Mouse (Mus musculus): Measurements from ENCODE around the gene Lzts3. TPM values are rescaled to one million over a fixed set of nuclear protein-coding genes. Genes with fewer than 3 reads are reported as not detected.
A peak's percentile ranks its signal among the peaks of the same experiment; 100 is the strongest.

The Lzts3 gene
- polyA plus RNA-seq, 1 experiment from 2014 or later, result 3.4 TPM

DNA sequence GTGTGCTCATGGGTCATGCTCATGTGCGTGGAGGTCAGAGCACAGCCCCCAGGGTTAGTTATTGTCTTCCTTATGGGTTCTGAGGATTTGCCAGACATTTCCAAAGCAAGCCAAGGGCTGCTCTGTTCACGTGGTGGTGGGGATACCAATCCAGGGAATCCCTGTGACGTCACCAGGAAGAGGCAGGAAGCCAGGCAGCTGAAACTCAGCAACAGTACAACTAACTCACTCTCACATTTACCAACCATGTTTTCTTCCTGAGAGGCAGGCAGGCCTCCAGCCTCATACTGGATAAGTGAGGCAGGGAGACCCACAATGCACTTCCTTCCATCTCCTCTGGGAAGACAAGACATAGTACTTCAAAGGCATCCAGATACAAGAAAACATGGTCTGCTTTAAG lies 44.2 kb downstream of the Lzts3 start:
- peaks cover 70% of the 10 kb centered on the region for H3K36me3 ChIP-seq (ENCODE audit: control insufficient read depth, insufficient read depth, low read length)
- 73% methylated on average over 3 of the region's 3 CpGs for WGBS
- no peak for ATAC-seq (ENCODE audit: low FRiP score, low TSS enrichment)

DNA sequence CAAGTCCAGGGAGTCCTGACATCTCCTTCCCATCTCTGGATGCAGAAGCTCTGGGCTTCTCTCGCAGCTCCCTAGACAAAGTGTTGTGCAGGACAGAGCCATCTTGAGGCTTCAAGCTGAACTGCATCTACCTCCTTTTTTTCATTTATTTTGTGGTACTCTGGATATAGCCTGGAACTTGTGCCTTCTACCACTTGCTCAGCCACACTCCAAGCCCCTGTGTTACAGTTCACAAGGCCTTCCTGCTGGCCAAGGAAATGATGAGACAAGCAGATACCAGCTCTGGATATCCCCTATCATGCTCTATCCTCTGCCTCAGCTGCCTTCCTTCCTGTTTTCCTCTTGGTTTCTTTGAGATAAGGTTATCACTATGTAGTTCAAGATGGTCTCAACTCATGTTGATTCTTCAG lies 45.0 kb downstream of the Lzts3 start:
- no peak overlapping the region for H3K4me2 ChIP-seq (ENCODE audit: low read length)
- H3K27me3 ChIP-seq (ENCODE audit: control insufficient read depth, insufficient read depth, low read length), result no peaks in the 10 kb centered on the region
- H3K9me3 ChIP-seq (ENCODE audit: control insufficient read depth, low read length), result no peaks in the 10 kb centered on the region
- H3K4me1 ChIP-seq (ENCODE audit: control insufficient read depth, insufficient read depth, low read length), result no peaks in the 10 kb centered on the region
- H3K36me3 ChIP-seq (ENCODE audit: control insufficient read depth, insufficient read depth, low read length), result peaks cover 64% of the 10 kb centered on the region
- DNase-seq (peak; percentile 74), ATAC-seq (ENCODE audit: low FRiP score, low TSS enrichment) (no peak)
- WGBS, result 13% methylated on average over 1 of the region's 1 CpGs
- H3K27ac ChIP-seq (replicated peaks; ENCODE audit: low read depth, low read length), result no peak overlapping the region
- H3K4me3 ChIP-seq (replicated peaks; ENCODE audit: low read depth, low read length), result no peak overlapping the region
- H3K9ac ChIP-seq (replicated peaks; ENCODE audit: low read length), result no peak overlapping the region

More for the DNA sequence above, 44.2 kb downstream of the Lzts3 start:
- Histone ChIP-seq H3K9me3 (ENCODE audit: control insufficient read depth, low read length) (no peaks in the 10 kb centered on the region), H3K4me1 (ENCODE audit: control insufficient read depth, insufficient read depth, low read length) (no peaks in the 10 kb centered on the region), H3K4me3 (replicated peaks; ENCODE audit: low read depth, low read length) (no peak overlapping the region), H3K4me2 (ENCODE audit: low read length) (no peak overlapping the region), H3K9ac (replicated peaks; ENCODE audit: low read length) (no peak overlapping the region), H3K27me3 (ENCODE audit: control insufficient read depth, insufficient read depth, low read length) (no peaks in the 10 kb centered on the region), H3K27ac (replicated peaks; ENCODE audit: low read depth, low read length) (no peak overlapping the region)
- DNase-seq, result no peak

DNA sequence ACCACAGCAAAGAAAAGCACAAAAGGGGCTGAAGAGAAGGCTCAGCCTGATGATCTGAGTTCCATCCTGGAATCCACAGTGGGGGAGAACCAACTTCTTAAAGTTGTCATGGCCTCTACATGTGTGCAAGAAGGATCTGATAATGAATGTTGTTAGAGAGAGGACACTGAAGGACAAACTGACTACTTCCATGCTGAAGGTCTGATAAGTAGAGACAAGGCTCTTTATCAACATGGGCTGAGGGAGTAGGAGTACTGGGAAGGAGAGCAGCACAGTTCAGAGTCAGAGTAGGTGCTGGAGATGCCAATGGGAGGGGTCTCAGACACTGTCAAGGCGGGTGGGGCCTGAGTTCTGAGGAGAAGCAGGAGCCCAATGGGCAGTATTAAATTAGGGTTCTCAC lies 47.0 kb downstream of the Lzts3 start:
- H3K4me2 ChIP-seq (ENCODE audit: low read length), result no peak overlapping the region
- H3K27me3 ChIP-seq (ENCODE audit: control insufficient read depth, insufficient read depth, low read length), result no peaks in the 10 kb centered on the region
- WGBS, result 93% methylated on average over 1 of the region's 1 CpGs
- peaks cover 56% of the 10 kb centered on the region for H3K36me3 ChIP-seq (ENCODE audit: control insufficient read depth, insufficient read depth, low read length)
- DNase-seq, result no peak
- no peak overlapping the region for H3K9ac ChIP-seq (replicated peaks; ENCODE audit: low read length)
- H3K4me1 ChIP-seq (ENCODE audit: control insufficient read depth, insufficient read depth, low read length), result no peaks in the 10 kb centered on the region
- H3K27ac ChIP-seq (replicated peaks; ENCODE audit: low read depth, low read length), result no peak overlapping the region
- ATAC-seq (ENCODE audit: low FRiP score, low TSS enrichment), result no peak
- H3K4me3 ChIP-seq (replicated peaks; ENCODE audit: low read depth, low read length), result no peak overlapping the region
- H3K9me3 ChIP-seq (ENCODE audit: control insufficient read depth, low read length), result no peaks in the 10 kb centered on the region

DNA sequence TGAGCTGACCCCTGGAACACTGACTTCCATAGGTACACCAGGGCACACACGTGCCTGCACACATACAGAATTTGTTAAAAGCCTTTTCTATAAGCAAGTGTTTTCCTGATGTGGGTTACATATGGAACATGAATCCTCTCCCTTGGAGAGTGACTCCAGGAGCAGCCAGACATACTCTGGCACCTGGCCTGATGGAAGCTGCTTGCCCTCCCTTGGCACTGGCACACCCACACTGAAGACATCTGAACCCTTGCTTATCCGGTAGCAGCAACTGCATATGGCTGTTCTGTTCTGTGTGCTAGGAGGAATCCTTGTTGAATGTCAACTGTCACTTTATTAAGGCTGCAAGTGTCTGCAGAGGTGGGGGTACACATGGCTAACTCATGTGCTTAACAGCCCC lies 51.6 kb downstream of the Lzts3 start:
- Histone ChIP-seq H3K4me3 (replicated peaks; ENCODE audit: low read depth, low read length) (no peak overlapping the region), H3K4me2 (ENCODE audit: low read length) (no peak overlapping the region), H3K4me1 (ENCODE audit: control insufficient read depth, insufficient read depth, low read length) (no peaks in the 10 kb centered on the region), H3K36me3 (ENCODE audit: control insufficient read depth, insufficient read depth, low read length) (peaks cover 27% of the 10 kb centered on the region), H3K27ac (replicated peaks; ENCODE audit: low read depth, low read length) (no peak overlapping the region), H3K9me3 (ENCODE audit: control insufficient read depth, low read length) (no peaks in the 10 kb centered on the region), H3K9ac (replicated peaks; ENCODE audit: low read length) (no peak overlapping the region), H3K27me3 (ENCODE audit: control insufficient read depth, insufficient read depth, low read length) (no peaks in the 10 kb centered on the region)
- DNase-seq (no peak), ATAC-seq (ENCODE audit: low FRiP score, low TSS enrichment) (no peak)
- 95% methylated on average over 2 of the region's 2 CpGs for whole genome bisulfite sequencing

DNA sequence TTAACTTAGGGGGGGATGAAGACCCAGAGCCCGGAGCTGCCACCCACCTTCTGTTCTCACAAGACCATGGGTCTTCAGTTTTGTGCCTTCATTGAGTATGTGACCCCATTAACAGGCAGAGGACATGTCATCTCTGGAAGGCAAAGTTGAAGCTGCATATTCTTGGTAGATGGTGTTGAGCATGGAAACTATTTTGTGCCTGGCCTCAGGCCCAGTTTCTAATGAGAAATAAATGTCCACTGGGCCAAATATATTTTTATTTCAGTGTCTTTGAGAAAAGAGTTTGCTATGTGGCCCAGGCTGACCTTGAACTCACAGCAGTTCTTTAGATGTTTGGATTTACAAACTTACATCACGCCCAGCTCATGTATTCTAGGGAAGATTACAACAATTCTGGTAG lies 52.8 kb downstream of the Lzts3 start:
- WGBS, result 87% methylated on average over 2 of the region's 2 CpGs
- DNase-seq (no peak), ATAC-seq (ENCODE audit: low FRiP score, low TSS enrichment) (no peak)
- Histone ChIP-seq H3K9ac (replicated peaks; ENCODE audit: low read length) (no peak overlapping the region), H3K4me1 (ENCODE audit: control insufficient read depth, insufficient read depth, low read length) (no peaks in the 10 kb centered on the region), H3K9me3 (ENCODE audit: control insufficient read depth, low read length) (no peaks in the 10 kb centered on the region), H3K4me2 (ENCODE audit: low read length) (no peak overlapping the region), H3K27ac (replicated peaks; ENCODE audit: low read depth, low read length) (no peak overlapping the region), H3K4me3 (replicated peaks; ENCODE audit: low read depth, low read length) (no peak overlapping the region), H3K36me3 (ENCODE audit: control insufficient read depth, insufficient read depth, low read length) (peaks cover 17% of the 10 kb centered on the region), H3K27me3 (ENCODE audit: control insufficient read depth, insufficient read depth, low read length) (no peaks in the 10 kb centered on the region)

DNA sequence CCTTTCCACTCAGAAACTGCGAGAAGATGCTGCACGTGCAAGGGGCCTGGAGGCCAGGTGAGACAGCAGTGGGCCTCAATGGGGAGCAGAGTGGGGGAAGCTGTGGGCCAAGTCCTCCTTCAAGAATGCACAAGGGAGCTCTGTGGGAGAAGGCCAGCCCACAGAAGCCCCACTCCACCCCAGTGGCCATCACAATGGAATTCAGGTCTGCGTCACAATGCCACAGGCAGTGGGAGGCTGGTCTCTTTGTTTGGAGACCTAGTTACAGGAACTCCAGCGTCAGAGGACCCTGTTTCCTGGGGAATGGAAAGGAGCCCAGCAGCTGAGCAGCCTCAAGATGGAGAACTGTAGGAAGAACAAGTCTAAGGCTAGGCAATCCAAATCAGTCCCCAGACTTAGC lies 53.4 kb downstream of the Lzts3 start:
- Histone ChIP-seq H3K9me3 (ENCODE audit: control insufficient read depth, low read length) (no peaks in the 10 kb centered on the region), H3K9ac (replicated peaks; ENCODE audit: low read length) (no peak overlapping the region), H3K27ac (replicated peaks; ENCODE audit: low read depth, low read length) (no peak overlapping the region), H3K4me1 (ENCODE audit: control insufficient read depth, insufficient read depth, low read length) (no peaks in the 10 kb centered on the region), H3K27me3 (ENCODE audit: control insufficient read depth, insufficient read depth, low read length) (no peaks in the 10 kb centered on the region), H3K36me3 (ENCODE audit: control insufficient read depth, insufficient read depth, low read length) (peaks cover 17% of the 10 kb centered on the region), H3K4me2 (ENCODE audit: low read length) (no peak overlapping the region), H3K4me3 (replicated peaks; ENCODE audit: low read depth, low read length) (no peak overlapping the region)
- DNase-seq, result no peak
- WGBS, result 58% methylated on average over 4 of the region's 4 CpGs
- ATAC-seq (ENCODE audit: low FRiP score, low TSS enrichment), result no peak

DNA sequence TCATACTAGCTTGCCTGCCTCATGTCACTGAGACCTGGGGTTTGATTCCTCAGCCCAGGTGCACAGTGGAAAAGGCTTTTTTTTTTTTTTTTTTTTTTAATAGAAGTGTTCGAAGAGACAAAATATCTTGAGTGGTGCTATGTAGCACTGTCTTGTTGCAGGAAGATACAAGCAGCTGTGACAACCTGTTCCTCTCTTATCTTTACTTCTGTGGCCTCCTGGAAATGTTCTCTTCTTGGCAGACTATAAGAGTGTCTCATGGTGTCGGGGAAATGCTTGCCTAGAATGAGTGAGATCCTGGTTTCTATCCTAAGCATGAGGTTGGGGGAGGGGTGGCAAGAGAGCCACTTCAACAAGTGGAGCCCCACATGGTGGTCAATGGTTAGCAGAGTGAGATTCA lies 54.2 kb downstream of the Lzts3 start:
- ATAC-seq (ENCODE audit: low FRiP score, low TSS enrichment) (no peak), DNase-seq (no peak)
- no peaks in the 10 kb centered on the region for H3K4me1 ChIP-seq (ENCODE audit: control insufficient read depth, insufficient read depth, low read length)
- 91% methylated on average over 2 of the region's 2 CpGs for WGBS
- no peak overlapping the region for H3K4me2 ChIP-seq (ENCODE audit: low read length)
- no peaks in the 10 kb centered on the region for H3K9me3 ChIP-seq (ENCODE audit: control insufficient read depth, low read length)
- peaks cover 17% of the 10 kb centered on the region for H3K36me3 ChIP-seq (ENCODE audit: control insufficient read depth, insufficient read depth, low read length)
- H3K27me3 ChIP-seq (ENCODE audit: control insufficient read depth, insufficient read depth, low read length), result no peaks in the 10 kb centered on the region
- no peak overlapping the region for H3K9ac ChIP-seq (replicated peaks; ENCODE audit: low read length)
- H3K4me3 ChIP-seq (replicated peaks; ENCODE audit: low read depth, low read length), result no peak overlapping the region
- H3K27ac ChIP-seq (replicated peaks; ENCODE audit: low read depth, low read length), result no peak overlapping the region

DNA sequence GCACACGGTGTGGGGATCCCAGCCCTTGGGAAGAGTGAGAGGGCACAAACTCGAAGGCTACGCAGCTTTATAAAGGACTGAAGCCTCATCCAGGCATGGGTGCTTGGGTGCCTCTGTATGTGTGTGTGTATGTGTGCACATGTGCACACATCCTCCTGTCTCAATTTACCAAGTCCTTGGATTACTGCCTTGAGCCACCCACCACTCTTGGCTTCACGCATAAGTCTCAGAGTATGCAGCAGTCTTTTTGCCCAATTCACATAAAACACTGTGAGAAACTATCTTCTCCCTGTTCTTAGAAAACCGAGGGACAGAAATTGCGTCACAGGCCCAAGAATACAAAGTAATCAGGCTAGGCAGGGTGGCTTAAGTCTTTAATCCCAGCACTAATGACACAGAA lies 56.6 kb downstream of the Lzts3 start:
- peaks cover 10% of the 10 kb centered on the region for H3K36me3 ChIP-seq (ENCODE audit: control insufficient read depth, insufficient read depth, low read length)
- no peak overlapping the region for H3K4me3 ChIP-seq (replicated peaks; ENCODE audit: low read depth, low read length)
- H3K27ac ChIP-seq (replicated peaks; ENCODE audit: low read depth, low read length), result no peak overlapping the region
- no peak for DNase-seq
- H3K4me1 ChIP-seq (ENCODE audit: control insufficient read depth, insufficient read depth, low read length), result no peaks in the 10 kb centered on the region
- H3K9me3 ChIP-seq (ENCODE audit: control insufficient read depth, low read length), result no peaks in the 10 kb centered on the region
- WGBS, result 88% methylated on average over 6 of the region's 6 CpGs
- H3K27me3 ChIP-seq (ENCODE audit: control insufficient read depth, insufficient read depth, low read length), result peaks cover 19% of the 10 kb centered on the region
- no peak overlapping the region for H3K9ac ChIP-seq (replicated peaks; ENCODE audit: low read length)
- H3K4me2 ChIP-seq (ENCODE audit: low read length), result no peak overlapping the region
- ATAC-seq (ENCODE audit: low FRiP score, low TSS enrichment), result no peak

DNA sequence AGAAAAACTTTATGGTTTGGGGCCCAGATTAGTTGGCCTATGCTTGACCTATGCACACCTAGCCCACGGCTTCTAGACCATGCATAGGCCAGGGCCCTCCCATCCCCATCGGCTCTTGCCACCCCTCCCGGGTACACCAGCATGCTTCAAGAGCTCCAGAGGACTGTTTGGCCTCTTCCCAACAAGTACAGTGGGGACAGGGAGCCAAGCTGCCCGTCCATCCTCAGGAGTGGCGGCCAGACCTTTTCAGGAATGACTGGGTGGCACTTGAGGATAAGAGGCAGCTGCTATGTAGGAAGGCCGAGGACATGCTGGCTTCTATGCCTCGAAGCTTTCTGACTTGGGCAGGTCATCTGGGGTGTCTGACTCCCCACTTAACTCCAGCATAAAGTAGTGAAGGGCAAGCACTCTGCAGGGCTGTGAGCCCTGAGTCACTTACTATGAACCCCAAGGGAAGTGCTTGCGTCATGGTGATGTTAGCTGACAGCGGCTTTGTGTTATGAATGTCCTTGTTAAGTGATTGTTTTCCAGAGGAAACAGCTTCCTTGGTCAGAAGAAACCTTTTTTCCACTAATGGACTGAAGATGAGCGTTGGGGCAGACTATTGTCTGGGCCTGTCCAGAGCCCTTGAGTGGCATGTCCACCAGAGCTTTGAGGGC lies 58.6 kb downstream of the Lzts3 start:
- H3K4me2 ChIP-seq (ENCODE audit: low read length), result no peak overlapping the region
- 86% methylated on average over 10 of the region's 10 CpGs for WGBS
- no peak for DNase-seq

More for the DNA sequence above, 58.6 kb downstream of the Lzts3 start:
- Histone ChIP-seq H3K9me3 (ENCODE audit: control insufficient read depth, low read length) (no peaks in the 10 kb centered on the region), H3K4me1 (ENCODE audit: control insufficient read depth, insufficient read depth, low read length) (0 out of 2 replicates have a peak, but pooled peaks cover 4% of the 10 kb centered on the region), H3K27me3 (ENCODE audit: control insufficient read depth, insufficient read depth, low read length) (peaks cover 39% of the 10 kb centered on the region), H3K36me3 (ENCODE audit: control insufficient read depth, insufficient read depth, low read length) (no peaks in the 10 kb centered on the region), H3K4me3 (replicated peaks; ENCODE audit: low read depth, low read length) (no peak overlapping the region), H3K9ac (replicated peaks; ENCODE audit: low read length) (no peak overlapping the region), H3K27ac (replicated peaks; ENCODE audit: low read depth, low read length) (no peak overlapping the region)
- no peak for ATAC-seq (ENCODE audit: low FRiP score, low TSS enrichment)
